19 mouse cellular contexts compared by ENCODE assay signal in genomic region chr7:139264337-139264736, GRCm38 (mm10). TPM values are rescaled to one million over a fixed set of nuclear protein-coding genes. Genes with fewer than 3 reads are reported as not detected.
DNase-seq lines count a peak whose midpoint lies in the region; ATAC-seq lines count a peak whose summit lies in the region.
"Had no signal": no experiment of that assay in that cellular context is flagged by ENCODE, and none has a peak within 500 bp of the region (broad histone marks: within the 10 kb centered on the region; RNA-seq: fewer than 3 reads in every experiment).

No protein-coding gene starts in this region.

- H3K4me2 ChIP-seq in heart, embryonic 13.5 days, result no peak overlapping the region
- no peak overlapping the region for H3K4me2 ChIP-seq in midbrain, embryonic 15.5 days
- H3K4me2 ChIP-seq in heart, embryonic 15.5 days, result no peak overlapping the region
- H3K4me2 ChIP-seq: limb, embryonic 12.5 days; neural tube, embryonic 13.5 days had no signal

- H3K4me1 ChIP-seq in heart, embryonic 13.5 days, result peaks cover 50% of the 10 kb centered on the region
- peaks cover 6% of the 10 kb centered on the region for H3K4me1 ChIP-seq in midbrain, embryonic 10.5 days
- no peaks in the 10 kb centered on the region for H3K4me1 ChIP-seq in midbrain, embryonic 15.5 days
- peaks cover 48% of the 10 kb centered on the region for H3K4me1 ChIP-seq in heart, embryonic 15.5 days (replicated peaks)

- H3K36me3 ChIP-seq in heart, embryonic 13.5 days, result peaks cover 49% of the 10 kb centered on the region
- no peaks in the 10 kb centered on the region for H3K36me3 ChIP-seq in midbrain, embryonic 10.5 days
- no peaks in the 10 kb centered on the region for H3K36me3 ChIP-seq in midbrain, embryonic 15.5 days (replicated peaks)
- peaks cover 14% of the 10 kb centered on the region; the same call in 1 of the 2 replicates for H3K36me3 ChIP-seq in heart, embryonic 15.5 days
- H3K36me3 ChIP-seq: neural tube, embryonic 13.5 days had no signal

- DNase-seq in heart, adult 18-20 months, result no peak
- no peak for DNase-seq in midbrain, embryonic 10.5 days (ENCODE audit: low spot score)
- no peak for DNase-seq in natural killer cell, adult 2 months (ENCODE audit: low spot score in 2 of 2)
- DNase-seq in testis, postnatal 14 days (ENCODE audit: low spot score), result no peak
- DNase-seq: adrenal gland, postnatal 14 days; cerebellum, adult 9-10 months; gastrocnemius, adult 2 months; thymus, postnatal 25 days had no signal

- 0 out of 2 replicates have a peak, but pooled peaks cover 5% of the 10 kb centered on the region for H3K9me3 ChIP-seq in heart, embryonic 13.5 days
- H3K9me3 ChIP-seq in midbrain, embryonic 10.5 days (replicated peaks), result 0 out of 2 replicates have a peak, but pooled peaks cover 2% of the 10 kb centered on the region
- H3K9me3 ChIP-seq in midbrain, embryonic 15.5 days, result no peaks in the 10 kb centered on the region
- H3K9me3 ChIP-seq in heart, embryonic 15.5 days (replicated peaks), result no peaks in the 10 kb centered on the region

- WGBS in heart, embryonic 13.5 days, result 28% methylated on average over 4 of the region's 4 CpGs
- 38% methylated on average over 4 of the region's 4 CpGs for WGBS in midbrain, embryonic 10.5 days
- WGBS in midbrain, embryonic 15.5 days, result 35% methylated on average over 4 of the region's 4 CpGs
- 21% methylated on average over 4 of the region's 4 CpGs for whole genome bisulfite sequencing in heart, embryonic 15.5 days

- H3K4me3 ChIP-seq in heart, embryonic 13.5 days, result no peak overlapping the region
- H3K4me3 ChIP-seq in midbrain, embryonic 10.5 days, result no peak overlapping the region
- no peak overlapping the region for H3K4me3 ChIP-seq in midbrain, embryonic 15.5 days
- no peak overlapping the region for H3K4me3 ChIP-seq in heart, embryonic 15.5 days
- H3K4me3 ChIP-seq: gastrocnemius, adult 2 months; limb, embryonic 12.5 days; megakaryocyte, embryonic 14.5 days; neural tube, embryonic 13.5 days had no signal

- no peaks in the 10 kb centered on the region for H3K27me3 ChIP-seq in heart, embryonic 13.5 days (replicated peaks)
- H3K27me3 ChIP-seq in midbrain, embryonic 10.5 days (ENCODE audit: low read depth, poor library complexity, severe bottlenecking), result no peaks in the 10 kb centered on the region
- H3K27me3 ChIP-seq in midbrain, embryonic 15.5 days (replicated peaks), result no peaks in the 10 kb centered on the region
- H3K27me3 ChIP-seq in heart, embryonic 15.5 days, result no peaks in the 10 kb centered on the region
- H3K27me3 ChIP-seq: limb, embryonic 12.5 days; megakaryocyte, embryonic 14.5 days; neural tube, embryonic 13.5 days had no signal

- peak overlapping the region; percentile 70 for H3K27ac ChIP-seq in heart, embryonic 13.5 days (replicated peaks)
- H3K27ac ChIP-seq in midbrain, embryonic 10.5 days (replicated peaks), result peak overlapping the region; percentile 28; the same call in 1 of the 2 replicates
- H3K27ac ChIP-seq in midbrain, embryonic 15.5 days, result no peak overlapping the region
- peak overlapping the region; percentile 68 for H3K27ac ChIP-seq in heart, embryonic 15.5 days
- H3K27ac ChIP-seq: gastrocnemius, adult 2 months; limb, embryonic 12.5 days; liver, embryonic 14.5 days; neural tube, embryonic 13.5 days had no signal

- peak overlapping the region; percentile 59 for H3K9ac ChIP-seq in heart, embryonic 13.5 days
- H3K9ac ChIP-seq in midbrain, embryonic 15.5 days, result no peak overlapping the region
- H3K9ac ChIP-seq in heart, embryonic 15.5 days, result no peak overlapping the region
- H3K9ac ChIP-seq: limb, embryonic 12.5 days; liver, embryonic 14.5 days; neural tube, embryonic 13.5 days had no signal

- no peak for ATAC-seq in heart, embryonic 13.5 days (ENCODE audit: extremely low read depth, insufficient number of reproducible peaks, low FRiP score, low TSS enrichment)
- ATAC-seq in midbrain, embryonic 15.5 days (replicated peaks), result no peak
- no peak; the same call in 1 of the 2 replicates for ATAC-seq in heart, embryonic 15.5 days (replicated peaks; ENCODE audit: insufficient number of reproducible peaks, insufficient read depth, low FRiP score, low read depth)
- ATAC-seq: forebrain, embryonic 16.5 days; inflammation-experienced regulatory T-cells, adult 6 months had no signal

RNA-seq across cellular contexts. Expression of gene Pwwp2b, which starts 16.1 kb away (rescaled TPM):
- 7.3 and 8.0 TPM in 2 replicates for polyA plus RNA-seq in heart, embryonic 13.5 days (2015; fragmentation: Nextera tagmentation; extraction: Ambion mirVana)
- 10 to 100 TPM in 1 of 2 experiments, 1 to 10 TPM in 1; 8.8 to 11.3 TPM for total RNA-seq in heart, adult 18-20 months (2021)
- polyA plus RNA-seq in midbrain, embryonic 10.5 days (2016; fragmentation: Nextera tagmentation; extraction: Ambion mirVana), result 4.3 and 4.4 TPM in 2 replicates
- polyA plus RNA-seq in midbrain, embryonic 15.5 days (2015; fragmentation: Nextera tagmentation; extraction: Ambion mirVana), result 5.2 and 5.3 TPM in 2 replicates
- polyA plus RNA-seq in heart, embryonic 15.5 days (2015; fragmentation: Nextera tagmentation; extraction: Ambion mirVana), result 7.0 and 8.5 TPM in 2 replicates

RNA-seq across cellular contexts. Expression of gene Stk32c, which starts 51.2 kb away (rescaled TPM):
- polyA plus RNA-seq in heart, embryonic 13.5 days (2015; fragmentation: Nextera tagmentation; extraction: Ambion mirVana), result 0.11 TPM in 1 of 2 replicates, not detected in the other
- under 1 TPM; 0.51 to 0.92 TPM for total RNA-seq in heart, adult 18-20 months (2021)
- polyA plus RNA-seq in midbrain, embryonic 10.5 days (2016; fragmentation: Nextera tagmentation; extraction: Ambion mirVana), result 0.22 and 0.35 TPM in 2 replicates
- polyA plus RNA-seq in midbrain, embryonic 15.5 days (2015; fragmentation: Nextera tagmentation; extraction: Ambion mirVana), result 2.3 and 2.4 TPM in 2 replicates
- 0.08 and 0.10 TPM in 2 replicates for polyA plus RNA-seq in heart, embryonic 15.5 days (2015; fragmentation: Nextera tagmentation; extraction: Ambion mirVana)
- total RNA-seq: hematopoietic stem cell, adult 5-6 weeks; MEL had no signal

RNA-seq across cellular contexts. Expression of gene Lrrc27, which starts 51.5 kb away (rescaled TPM):
- polyA plus RNA-seq in heart, embryonic 13.5 days (2015; fragmentation: Nextera tagmentation; extraction: Ambion mirVana), result 2.3 and 3.3 TPM in 2 replicates
- 10 to 100 TPM; 13.6 to 16.2 TPM for total RNA-seq in heart, adult 18-20 months (2021)
- polyA plus RNA-seq in midbrain, embryonic 10.5 days (2016; fragmentation: Nextera tagmentation; extraction: Ambion mirVana), result 5.3 and 7.3 TPM in 2 replicates
- polyA plus RNA-seq in midbrain, embryonic 15.5 days (2015; fragmentation: Nextera tagmentation; extraction: Ambion mirVana), result 4.1 and 4.6 TPM in 2 replicates
- polyA plus RNA-seq in heart, embryonic 15.5 days (2015; fragmentation: Nextera tagmentation; extraction: Ambion mirVana), result 3.0 and 3.5 TPM in 2 replicates
